Mouse (Mus musculus) CH12.LX (cell line): ENCODE data around the gene Wdfy1. TPM values are rescaled to one million over a fixed set of nuclear protein-coding genes. Genes with fewer than 3 reads are reported as not detected.

Experiments used
- DNase-seq: peaks from one replicate; pipeline ENCODE4 v3.0.0-alpha.2; 2013; ENCODE audit errors: extremely low read depth
- H3K27ac ChIP-seq: 2 replicates; pipeline ENCODE4 v1.5.1; 2012; ENCODE audit warnings: low read depth, mild to moderate bottlenecking, control low read depth, moderate library complexity; ENCODE audit not compliant: insufficient read depth
- H3K27me3 ChIP-seq: replicated peaks from 2 replicates; pipeline ENCODE3; 2012; ENCODE audit warnings: inconsistent platforms
- H3K36me3 ChIP-seq, 2 experiments: replicated peaks in 1 of 2; 2 replicates each; pipeline versions ENCODE3 to v1.6.1; 2012; ENCODE audit warnings: inconsistent platforms in 1 of 2, low read length in 1 of 2, mild to moderate bottlenecking in 1 of 2, mixed read lengths in 1 of 2, moderate library complexity in 1 of 2; ENCODE audit not compliant: control insufficient read depth in 1 of 2, insufficient read depth in 1 of 2
- H3K4me1 ChIP-seq, 2 experiments: 2 replicates each; pipeline ENCODE4 v1.6.1; 2012; ENCODE audit warnings: inconsistent platforms in 1 of 2, moderate library complexity in 1 of 2; ENCODE audit not compliant: insufficient read depth in 2 of 2, control insufficient read depth in 1 of 2
- H3K4me2 ChIP-seq: 2 replicates; pipeline ENCODE4 v1.6.1; 2012; ENCODE audit warnings: low read depth, mild to moderate bottlenecking, control low read depth; ENCODE audit not compliant: poor library complexity, insufficient read depth, severe bottlenecking
- H3K4me3 ChIP-seq, 3 experiments: fragments of 150-350 bp in 1 of 3; sonication (generic) in 1 of 3; replicated peaks in 1 of 3; 2 replicates each; pipeline versions ENCODE3 to v1.5.1; 2011 to 2012; ENCODE audit warnings: low read depth in 2 of 3, low read length in 2 of 3, mild to moderate bottlenecking in 2 of 3, moderate library complexity in 2 of 3, control low read depth in 1 of 3, improper control_type of control experiment in 1 of 3, inconsistent platforms in 1 of 3, mixed read lengths in 1 of 3; ENCODE audit not compliant: poor library complexity in 1 of 3
- H3K79me2 ChIP-seq: replicated peaks from 2 replicates; pipeline ENCODE4 v1.6.1; 2012; ENCODE audit warnings: mild to moderate bottlenecking, moderate library complexity; ENCODE audit not compliant: control insufficient read depth, poor library complexity, insufficient read depth, severe bottlenecking; ENCODE audit errors: extremely low read depth
- H3K9ac ChIP-seq: 2 replicates; pipeline ENCODE4 v1.6.1; 2012; ENCODE audit warnings: low read depth, mild to moderate bottlenecking, control low read depth, moderate library complexity; ENCODE audit not compliant: insufficient read depth
- H3K9me3 ChIP-seq: replicated peaks from 2 replicates; pipeline ENCODE3; 2012; ENCODE audit warnings: low read length, inconsistent platforms, mixed read lengths
- BHLHE40 ChIP-seq: IDR thresholded peaks from 2 replicates; pipeline ENCODE4 v1.6.1; 2011; ENCODE audit warnings: mild to moderate bottlenecking, low read depth, low read length, improper control_type of control experiment
- CTCF ChIP-seq, 2 experiments: IDR thresholded peaks in 1 of 2; conservative IDR thresholded peaks in 1 of 2; 2 replicates each; pipeline ENCODE4 v1.5.1; 2011 to 2012; ENCODE audit warnings: low read depth in 2 of 2, low read length in 2 of 2, improper control_type of control experiment in 1 of 2, inconsistent platforms in 1 of 2, mild to moderate bottlenecking in 1 of 2, moderate library complexity in 1 of 2
- ELF1 ChIP-seq: IDR thresholded peaks from 2 replicates; pipeline ENCODE4 v1.6.1; 2014; ENCODE audit warnings: low read depth, mild to moderate bottlenecking, inconsistent platforms, low read length, improper control_type of control experiment
- ETS1 ChIP-seq: conservative IDR thresholded peaks from 2 replicates; pipeline ENCODE4 v1.6.1; 2012; ENCODE audit warnings: low read depth, mild to moderate bottlenecking, inconsistent platforms, low read length, improper control_type of control experiment, moderate library complexity
- GABPA ChIP-seq: IDR thresholded peaks from 2 replicates; pipeline ENCODE4 v1.6.1; 2012; ENCODE audit warnings: low read depth, low read length, improper control_type of control experiment, inconsistent platforms; ENCODE audit not compliant: insufficient replicate concordance
- HCFC1 ChIP-seq: IDR thresholded peaks from 2 replicates; pipeline ENCODE4 v1.6.1; 2012; ENCODE audit warnings: low read depth, mild to moderate bottlenecking, inconsistent platforms, low read length, improper control_type of control experiment
- IRF4 ChIP-seq: IDR thresholded peaks from 2 replicates; pipeline ENCODE4 v1.6.1; 2014; ENCODE audit warnings: low read depth, mild to moderate bottlenecking, inconsistent platforms, low read length, improper control_type of control experiment
- JUN ChIP-seq: IDR thresholded peaks from 2 replicates; pipeline ENCODE4 v1.6.1; 2011; ENCODE audit warnings: low read depth, mild to moderate bottlenecking, low read length, improper control_type of control experiment, moderate library complexity; ENCODE audit not compliant: insufficient read depth
- JUND ChIP-seq: conservative IDR thresholded peaks from 2 replicates; pipeline ENCODE4 v1.6.1; 2011; ENCODE audit warnings: low read depth, low read length, improper control_type of control experiment
- MAFK ChIP-seq: IDR thresholded peaks from 2 replicates; pipeline ENCODE4 v1.6.1; 2011; ENCODE audit warnings: low read length, improper control_type of control experiment; ENCODE audit not compliant: insufficient replicate concordance
- MYC ChIP-seq: IDR thresholded peaks from 2 replicates; pipeline ENCODE4 v1.6.1; 2011; ENCODE audit warnings: low read depth, mild to moderate bottlenecking, improper control_type of control experiment, low read length
- NRF1 ChIP-seq: IDR thresholded peaks from 2 replicates; pipeline ENCODE4 v1.6.1; 2014; ENCODE audit warnings: low read depth, mild to moderate bottlenecking, inconsistent platforms, low read length, improper control_type of control experiment, moderate library complexity
- POLR2AphosphoS2 ChIP-seq: IDR thresholded peaks from 2 replicates; pipeline ENCODE4 v1.6.1; 2011; ENCODE audit warnings: low read depth, low read length, improper control_type of control experiment
- RAD21 ChIP-seq: IDR thresholded peaks from 2 replicates; pipeline ENCODE4 v1.6.1; 2011; ENCODE audit warnings: low read depth, mild to moderate bottlenecking, low read length, improper control_type of control experiment, moderate library complexity
- RCOR1 ChIP-seq: conservative IDR thresholded peaks from 2 replicates; pipeline ENCODE4 v1.6.1; 2012; ENCODE audit warnings: low read depth, mild to moderate bottlenecking, inconsistent platforms, low read length, improper control_type of control experiment
- SMC3 ChIP-seq: IDR thresholded peaks from 2 replicates; pipeline ENCODE4 v1.6.1; 2011; ENCODE audit warnings: low read depth, low read length, improper control_type of control experiment
- TBP ChIP-seq: conservative IDR thresholded peaks from 2 replicates; pipeline ENCODE4 v1.6.1; 2011; ENCODE audit warnings: low read depth, low read length, improper control_type of control experiment
- TCF12 ChIP-seq: IDR thresholded peaks from 2 replicates; pipeline ENCODE4 v1.6.1; 2014; ENCODE audit warnings: low read depth, mild to moderate bottlenecking, inconsistent platforms, low read length, improper control_type of control experiment
- UBTF ChIP-seq: IDR thresholded peaks from 2 replicates; pipeline ENCODE4 v1.6.1; 2012; ENCODE audit warnings: low read depth, mild to moderate bottlenecking, inconsistent platforms, low read length, improper control_type of control experiment, moderate library complexity
- USF1 ChIP-seq: IDR thresholded peaks from 2 replicates; pipeline ENCODE4 v1.6.1; 2014; ENCODE audit warnings: low read depth, mild to moderate bottlenecking, inconsistent platforms, low read length, improper control_type of control experiment
- ZC3H11A ChIP-seq: IDR thresholded peaks from 2 replicates; pipeline ENCODE4 v1.6.1; 2012; ENCODE audit warnings: low read depth, mild to moderate bottlenecking, inconsistent platforms, low read length, improper control_type of control experiment
- ZKSCAN1 ChIP-seq: IDR thresholded peaks from 2 replicates; pipeline ENCODE4 v1.6.1; 2012; ENCODE audit warnings: low read depth, inconsistent platforms, low read length, improper control_type of control experiment, borderline replicate concordance
- ZNF384 ChIP-seq: IDR thresholded peaks from 2 replicates; pipeline ENCODE4 v1.6.1; 2012; ENCODE audit warnings: low read depth, low read length, improper control_type of control experiment, inconsistent platforms
- dilution Hi-C: fragments of 300-500 bp; cut with MboI; formaldehyde crosslinking; loops from 2 replicates; pipeline ENCODE4 v1.14.3; 2020; ENCODE audit warnings: low sequenced_read_pairs; ENCODE audit not compliant: extremely low pct_unique_long_range_greater_than_20kb, extremely low pct_ligation_motif_present
- in situ Hi-C: fragments of 300-500 bp; cut with MboI; formaldehyde crosslinking; loops from 3 replicates; pipeline ENCODE4 v1.14.3; 2019; ENCODE audit warnings: low sequenced_read_pairs, low pct_ligation_motif_present, low pct_unique_long_range_greater_than_20kb, mixed read lengths
- polyA plus RNA-seq: library from polyadenylated mRNA; unstranded; fragments of >175 nt; gene quantifications from 2 replicates; pipeline ENCODE4 v1.2.1, GENCODE M21; 2012; ENCODE audit warnings: low read depth; ENCODE audit not compliant: insufficient read length
- total RNA-seq, 2 experiments: library from RNA; depleted of rRNA; stranded (reverse); fragments of 300-350 nt in 1 of 2; fragments of >200 nt in 1 of 2; gene quantifications; 2 replicates each; pipeline ENCODE4 v1.2.3; 2012 to 2014

The Wdfy1 gene
- total and polyA plus RNA-seq, 3 experiments: 56.3 to 86.3 (median 70.6) TPM

DNA sequence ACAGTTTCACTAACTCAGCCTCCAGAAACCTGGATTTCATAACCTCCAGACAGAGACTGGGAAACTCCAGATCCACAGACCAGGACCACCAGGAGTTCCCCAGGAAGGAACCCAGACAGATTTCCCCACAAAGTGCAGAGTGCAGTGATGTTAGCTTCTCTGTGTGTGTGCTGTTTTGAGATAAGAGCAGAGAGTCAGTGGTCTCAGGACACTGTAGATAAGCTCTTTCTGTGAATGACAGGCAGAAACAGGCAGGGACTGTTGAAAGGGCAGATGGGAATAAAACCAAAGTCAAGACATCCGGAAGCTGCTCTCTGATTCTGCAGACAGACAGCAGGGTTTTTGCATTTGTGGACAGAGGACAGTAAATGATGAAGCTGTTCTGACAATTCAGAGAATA, 88.7 kb downstream of the Wdfy1 start:
- Histone ChIP-seq H3K4me1 (peaks cover 0 to 11% of the 10 kb centered on the region in 2 experiments; a peak in 2 of 4 replicates), H3K79me2 (no peaks in the 10 kb centered on the region), H3K9me3 (no peaks in the 10 kb centered on the region), H3K9ac (no peak overlapping the region), H3K27ac (no peak overlapping the region), H3K4me3 (no peak overlapping the region), H3K27me3 (no peaks in the 10 kb centered on the region), H3K4me2 (no peak overlapping the region), H3K36me3 (no peaks in the 10 kb centered on the region)
- TF ChIP-seq UBTF (no peak), BHLHE40 (no peak), ZC3H11A (no peak), CTCF (conservative IDR thresholded peaks at IDR 0.05 in 1 of 2, IDR thresholded peaks at IDR 0.05 in 1 of 2; ENCODE audit: low read depth in 2 of 2, low read length in 2 of 2) (no peak), ZNF384 (no peak), SMC3 (no peak), TCF12 (no peak), RCOR1 (no peak), HCFC1 (no peak), JUN (no peak), MAFK (no peak), ELF1 (no peak), JUND (no peak), RAD21 (no peak), USF1 (no peak), GABPA (no peak), NRF1 (no peak), TBP (no peak)
- dilution Hi-C loops (no loop called here), in situ Hi-C loops (loop anchor here (25.0 kb wide), 1 partner anchor 950 kb away; no protein-coding TSS in a partner anchor)
- DNase-seq: no peak

DNA sequence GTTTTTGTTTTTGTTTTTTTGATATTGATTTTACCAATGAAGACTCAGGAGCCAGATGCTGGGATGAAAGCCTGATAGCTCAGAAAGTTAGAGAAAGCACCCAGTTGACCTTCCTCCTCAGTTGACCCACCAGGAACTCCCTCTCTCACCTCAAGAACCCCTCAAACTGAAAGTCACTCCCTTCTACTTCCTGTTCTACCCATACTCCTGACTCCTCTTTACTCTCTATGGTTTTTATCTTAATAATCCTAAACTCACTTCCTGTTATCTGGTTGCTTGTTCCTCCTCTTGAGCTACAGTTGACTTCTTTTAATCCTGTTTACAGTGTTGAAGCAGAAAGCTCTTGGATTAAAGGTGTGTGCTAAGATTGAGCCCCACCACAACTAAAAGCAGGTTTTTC, 91.9 kb downstream of the Wdfy1 start:
- Histone ChIP-seq H3K27ac (no peak overlapping the region), H3K9ac (no peak overlapping the region), H3K4me3 (no peak overlapping the region), H3K36me3 (no peaks in the 10 kb centered on the region), H3K79me2 (no peaks in the 10 kb centered on the region), H3K4me2 (no peak overlapping the region), H3K9me3 (no peaks in the 10 kb centered on the region), H3K4me1 (peaks cover 6 to 17% of the 10 kb centered on the region in 2 experiments), H3K27me3 (no peaks in the 10 kb centered on the region)
- dilution Hi-C loops (no loop called here), in situ Hi-C loops (loop anchor here (25.0 kb wide), 1 partner anchor 947 kb away; no protein-coding TSS in a partner anchor)
- TF ChIP-seq POLR2AphosphoS2 (no peak), MYC (no peak), ETS1 (no peak), NRF1 (no peak), JUND (no peak), IRF4 (no peak), HCFC1 (no peak), ZKSCAN1 (no peak)
- DNase-seq: no peak
